Mouse (Mus musculus) neural tube, embryonic 12.5 days (tissue): ENCODE measurements at regions not wholly inside any gene's neighbourhood (a gene's known extent, or its start where the extent isn't known, plus 50 kb on each side); places are given as distances from the start of the nearest gene placed in this dataset.

Source experiments
- ATAC-seq: fragments of 200-750 bp; cut with Nextera tagmentation; 2 replicates; pipeline ENCODE4 v1.8.0; 2017; ENCODE audit warnings: low read depth, mild to moderate bottlenecking, moderate TSS enrichment, moderate library complexity; ENCODE audit not compliant: low FRiP score
- H3K27ac ChIP-seq: fragments of 300-500 bp; sonication (generic); 2 replicates; pipeline ENCODE4 v1.5.1; 2016
- H3K27me3 ChIP-seq: fragments of 300-500 bp; sonication (generic); replicated peaks from 2 replicates; pipeline ENCODE4 v1.6.1; 2016; ENCODE audit warnings: mild to moderate bottlenecking
- H3K36me3 ChIP-seq: fragments of 300-500 bp; sonication (generic); 2 replicates; pipeline ENCODE4 v1.6.1; 2016; ENCODE audit warnings: mild to moderate bottlenecking
- H3K4me1 ChIP-seq: fragments of 300-500 bp; sonication (generic); 2 replicates; pipeline ENCODE4 v1.6.1; 2016
- H3K4me2 ChIP-seq: fragments of 300-500 bp; sonication (generic); replicated peaks from 2 replicates; pipeline ENCODE4 v1.6.1; 2016; ENCODE audit warnings: mild to moderate bottlenecking
- H3K4me3 ChIP-seq: fragments of 300-500 bp; sonication (generic); 2 replicates; pipeline ENCODE4 v1.5.1; 2016
- H3K9ac ChIP-seq: fragments of 300-500 bp; sonication (generic); 2 replicates; pipeline ENCODE4 v1.6.1; 2016; ENCODE audit warnings: mild to moderate bottlenecking
- H3K9me3 ChIP-seq: fragments of 300-500 bp; sonication (generic); 2 replicates; pipeline ENCODE4 v1.6.1; 2016; ENCODE audit warnings: mild to moderate bottlenecking
- WGBS: fragments of 180-500 bp; shearing (Covaris S2); methylation state at CpG from one replicate; pipeline ENCODE4 v1.1.7; 2016; 5-methylcytosine and 5-hydroxymethylcytosine counted together

- no peak for ATAC-seq
Measured at GRCm38 (mm10) chr11:45745941-45746340, 105.9 kb upstream of the Clint1 start.

GRCm38 (mm10) chr11:45750249-45750648, 101.6 kb upstream of the Clint1 start:
- H3K4me1 ChIP-seq = no peaks in the 10 kb centered on the region
- ATAC-seq = no peak
- H3K4me2 ChIP-seq = no peak overlapping the region
- 82% methylated on average over 2 of the region's 2 CpGs for WGBS
- H3K27ac ChIP-seq = no peak overlapping the region
- H3K4me3 ChIP-seq = no peak overlapping the region
- no peaks in the 10 kb centered on the region for H3K9me3 ChIP-seq
- no peaks in the 10 kb centered on the region for H3K27me3 ChIP-seq
- H3K9ac ChIP-seq = no peak overlapping the region
- H3K36me3 ChIP-seq = no peaks in the 10 kb centered on the region

More at GRCm38 (mm10) chr11:45745941-45746340, 105.9 kb upstream of the Clint1 start:
- H3K4me2 ChIP-seq = no peak overlapping the region
- no peak overlapping the region for H3K9ac ChIP-seq
- H3K36me3 ChIP-seq = no peaks in the 10 kb centered on the region
- no peak overlapping the region for H3K4me3 ChIP-seq
- no peaks in the 10 kb centered on the region for H3K4me1 ChIP-seq
- 0 out of 2 replicates have a peak, but pooled peaks cover 5% of the 10 kb centered on the region for H3K9me3 ChIP-seq
- H3K27ac ChIP-seq = no peak overlapping the region
- no peaks in the 10 kb centered on the region for H3K27me3 ChIP-seq
- WGBS = 77% methylated on average over 2 of the region's 2 CpGs

- Histone ChIP-seq H3K4me1 (no peaks in the 10 kb centered on the region), H3K27ac (no peak overlapping the region), H3K9ac (no peak overlapping the region), H3K4me2 (no peak overlapping the region), H3K36me3 (no peaks in the 10 kb centered on the region), H3K27me3 (no peaks in the 10 kb centered on the region), H3K9me3 (no peaks in the 10 kb centered on the region), H3K4me3 (no peak overlapping the region)
- WGBS = 55% methylated on average over 1 of the region's 1 CpGs
- ATAC-seq = no peak
Measured at GRCm38 (mm10) chr11:45752237-45752636, 99.6 kb upstream of the Clint1 start.

- no peaks in the 10 kb centered on the region for H3K9me3 ChIP-seq
- H3K27me3 ChIP-seq = no peaks in the 10 kb centered on the region
- no peaks in the 10 kb centered on the region for H3K36me3 ChIP-seq
- no peak overlapping the region for H3K27ac ChIP-seq
- H3K4me3 ChIP-seq = no peak overlapping the region
- no peak overlapping the region for H3K4me2 ChIP-seq
- 69% methylated on average over 2 of the region's 2 CpGs for WGBS
- ATAC-seq = no peak
- no peak overlapping the region for H3K9ac ChIP-seq
- no peaks in the 10 kb centered on the region for H3K4me1 ChIP-seq
Measured at GRCm38 (mm10) chr11:45752791-45753190, 99.1 kb upstream of the Clint1 start.

GRCm38 (mm10) chr11:45767081-45767480, 84.8 kb upstream of the Clint1 start:
- H3K27me3 ChIP-seq = no peaks in the 10 kb centered on the region
- no peak overlapping the region for H3K4me3 ChIP-seq
- no peak overlapping the region for H3K4me2 ChIP-seq
- ATAC-seq = no peak
- H3K9me3 ChIP-seq = no peaks in the 10 kb centered on the region
- H3K4me1 ChIP-seq = 0 out of 2 replicates have a peak, but pooled peaks cover 4% of the 10 kb centered on the region
- H3K27ac ChIP-seq = no peak overlapping the region
- H3K36me3 ChIP-seq = no peaks in the 10 kb centered on the region
- H3K9ac ChIP-seq = no peak overlapping the region
- 68% methylated on average over 4 of the region's 4 CpGs for WGBS

- H3K4me1 ChIP-seq = peaks cover 9% of the 10 kb centered on the region; the same call in 1 of the 2 replicates
Measured at GRCm38 (mm10) chr11:45782435-45782834, 69.4 kb upstream of the Clint1 start.

GRCm38 (mm10) chr11:45785806-45786205, 66.0 kb upstream of the Clint1 start:
- Histone ChIP-seq H3K4me3 (no peak overlapping the region), H3K4me1 (peaks cover 9% of the 10 kb centered on the region; the same call in 1 of the 2 replicates), H3K4me2 (no peak overlapping the region), H3K27me3 (no peaks in the 10 kb centered on the region), H3K9me3 (0 out of 2 replicates have a peak, but pooled peaks cover 7% of the 10 kb centered on the region), H3K27ac (no peak overlapping the region), H3K9ac (no peak overlapping the region), H3K36me3 (no peaks in the 10 kb centered on the region)
- no peak for ATAC-seq
- WGBS = 65% methylated on average over 9 of the region's 9 CpGs

More at GRCm38 (mm10) chr11:45782435-45782834, 69.4 kb upstream of the Clint1 start:
- no peak for ATAC-seq
- Histone ChIP-seq H3K4me3 (no peak overlapping the region), H3K9ac (no peak overlapping the region), H3K4me2 (no peak overlapping the region), H3K36me3 (no peaks in the 10 kb centered on the region), H3K27me3 (no peaks in the 10 kb centered on the region), H3K9me3 (no peaks in the 10 kb centered on the region), H3K27ac (no peak overlapping the region)
- WGBS = 85% methylated on average over 4 of the region's 4 CpGs

GRCm38 (mm10) chr11:45787408-45787807, 64.4 kb upstream of the Clint1 start:
- Histone ChIP-seq H3K27ac (no peak overlapping the region), H3K4me3 (no peak overlapping the region), H3K4me1 (peaks cover 9% of the 10 kb centered on the region; the same call in 1 of the 2 replicates), H3K4me2 (no peak overlapping the region), H3K9ac (no peak overlapping the region), H3K27me3 (no peaks in the 10 kb centered on the region), H3K9me3 (0 out of 2 replicates have a peak, but pooled peaks cover 7% of the 10 kb centered on the region), H3K36me3 (no peaks in the 10 kb centered on the region)
- 93% methylated on average over 5 of the region's 5 CpGs for WGBS
- no peak for ATAC-seq

GRCm38 (mm10) chr11:45789886-45790285, 62.0 kb upstream of the Clint1 start:
- WGBS = 83% methylated on average over 3 of the region's 3 CpGs
- no peaks in the 10 kb centered on the region for H3K36me3 ChIP-seq
- H3K4me3 ChIP-seq = no peak overlapping the region
- H3K9ac ChIP-seq = no peak overlapping the region
- peaks cover 9% of the 10 kb centered on the region; the same call in 1 of the 2 replicates for H3K4me1 ChIP-seq
- no peak overlapping the region for H3K4me2 ChIP-seq
- no peak for ATAC-seq
- H3K9me3 ChIP-seq = 0 out of 2 replicates have a peak, but pooled peaks cover 7% of the 10 kb centered on the region
- H3K27me3 ChIP-seq = no peaks in the 10 kb centered on the region
- H3K27ac ChIP-seq = no peak overlapping the region

GRCm38 (mm10) chr11:45790504-45790903, 61.3 kb upstream of the Clint1 start:
- ATAC-seq = no peak
- Histone ChIP-seq H3K36me3 (no peaks in the 10 kb centered on the region), H3K9me3 (0 out of 2 replicates have a peak, but pooled peaks cover 7% of the 10 kb centered on the region), H3K4me1 (peaks cover 5% of the 10 kb centered on the region; the same call in 1 of the 2 replicates), H3K4me3 (no peak overlapping the region), H3K27ac (no peak overlapping the region), H3K9ac (no peak overlapping the region), H3K27me3 (no peaks in the 10 kb centered on the region), H3K4me2 (no peak overlapping the region)
- 85% methylated on average over 8 of the region's 8 CpGs for WGBS

GRCm38 (mm10) chr11:45791696-45792095, 60.2 kb upstream of the Clint1 start:
- H3K4me2 ChIP-seq = no peak overlapping the region
- H3K9me3 ChIP-seq = 0 out of 2 replicates have a peak, but pooled peaks cover 7% of the 10 kb centered on the region
- ATAC-seq = no peak
- no peak overlapping the region for H3K9ac ChIP-seq
- no peak overlapping the region for H3K27ac ChIP-seq
- no peaks in the 10 kb centered on the region for H3K36me3 ChIP-seq
- 90% methylated on average over 2 of the region's 2 CpGs for WGBS
- H3K4me3 ChIP-seq = no peak overlapping the region
- H3K4me1 ChIP-seq = 0 out of 2 replicates have a peak, but pooled peaks cover 5% of the 10 kb centered on the region
- H3K27me3 ChIP-seq = no peaks in the 10 kb centered on the region

GRCm38 (mm10) chr11:45794361-45794981, 57.4 kb upstream of the Clint1 start:
- Histone ChIP-seq H3K36me3 (no peaks in the 10 kb centered on the region), H3K4me2 (no peak overlapping the region), H3K9ac (no peak overlapping the region), H3K27ac (no peak overlapping the region), H3K27me3 (no peaks in the 10 kb centered on the region), H3K4me1 (0 out of 2 replicates have a peak, but pooled peaks cover 5% of the 10 kb centered on the region), H3K9me3 (no peaks in the 10 kb centered on the region), H3K4me3 (no peak overlapping the region)
- no peak for ATAC-seq
- 73% methylated on average over 5 of the region's 5 CpGs for WGBS

- no peak for ATAC-seq
- Histone ChIP-seq H3K27ac (no peak overlapping the region), H3K4me1 (0 out of 2 replicates have a peak, but pooled peaks cover 5% of the 10 kb centered on the region), H3K4me2 (no peak overlapping the region), H3K9me3 (no peaks in the 10 kb centered on the region), H3K27me3 (no peaks in the 10 kb centered on the region), H3K9ac (no peak overlapping the region), H3K36me3 (no peaks in the 10 kb centered on the region), H3K4me3 (no peak overlapping the region)
- 37% methylated on average over 6 of the region's 6 CpGs for WGBS
Measured at GRCm38 (mm10) chr11:45795322-45795721, 56.5 kb upstream of the Clint1 start.
